Mouse (Mus musculus): ENCODE results near the gene Tbx3. TPM values are rescaled to one million over a fixed set of nuclear protein-coding genes. Genes with fewer than 3 reads are reported as not detected.

Tbx3 gene
- total RNA-seq, 2 experiments from 2014 or later, result 179 to 231 TPM

DNA sequence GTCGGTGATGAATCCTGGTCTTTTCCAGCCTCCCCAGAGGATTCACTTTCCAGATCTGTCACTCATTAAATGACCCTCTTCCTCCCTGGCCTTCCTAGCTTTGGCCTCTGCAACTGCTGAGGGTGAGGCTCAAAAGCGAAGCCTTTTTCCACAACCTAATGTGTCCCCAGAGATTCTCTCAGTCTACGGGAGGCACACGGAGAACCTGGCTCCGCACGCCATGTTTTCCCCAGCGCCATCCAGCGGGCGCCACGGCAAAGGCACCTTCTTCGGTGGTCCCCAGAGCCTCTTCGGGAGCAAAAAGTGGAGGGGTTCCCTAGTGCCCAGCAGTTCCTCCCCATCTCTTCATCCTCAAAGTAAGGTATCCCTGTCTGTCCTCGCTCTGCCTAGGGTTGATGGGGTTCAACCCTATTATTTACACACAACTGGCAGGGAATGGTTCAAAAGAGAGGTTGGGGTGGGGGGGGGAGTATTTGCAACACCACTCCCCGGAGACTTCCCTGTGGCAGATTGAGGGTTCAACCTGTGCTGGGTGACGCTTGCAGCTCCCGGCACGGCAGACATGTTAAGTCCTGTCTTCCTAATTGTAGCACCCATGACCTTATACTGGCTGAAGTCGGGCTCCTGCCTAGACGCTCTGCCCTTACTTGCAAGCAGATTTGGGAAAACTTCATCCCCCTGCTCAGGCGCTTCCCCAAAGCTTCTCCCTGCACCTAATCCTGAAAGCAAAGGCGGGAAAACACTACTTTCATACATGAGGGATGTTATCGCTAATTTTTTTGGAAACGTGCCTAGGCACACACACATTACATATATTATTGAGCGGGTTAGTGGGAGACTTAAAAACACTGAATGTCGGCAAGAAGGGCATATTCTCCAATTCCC is 9.7 kb upstream of the Tbx3 start:
- no peak for DNase-seq (ENCODE audit: low spot score in 2 of 2)

DNA sequence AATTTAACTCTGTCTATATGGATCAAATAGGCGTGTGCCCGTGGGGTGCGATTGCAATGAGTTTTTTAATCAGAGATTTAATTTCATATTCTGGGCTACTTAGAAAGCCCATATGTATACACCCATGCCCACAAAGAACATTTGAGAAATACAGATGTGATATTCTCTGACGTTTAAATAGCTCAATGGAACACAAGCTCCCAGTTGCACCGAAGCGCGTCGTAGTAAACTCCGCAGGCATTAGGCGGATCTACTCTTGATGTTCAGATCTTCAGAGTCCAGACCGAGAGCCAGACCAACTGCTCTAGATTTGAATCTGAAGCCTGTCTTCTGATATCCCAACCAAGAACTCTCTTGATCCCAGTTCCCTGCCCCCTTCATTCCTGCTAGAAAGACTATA is 9.0 kb upstream of the Tbx3 start:
- DNase-seq (ENCODE audit: low spot score in 2 of 2), result no peak

DNA sequence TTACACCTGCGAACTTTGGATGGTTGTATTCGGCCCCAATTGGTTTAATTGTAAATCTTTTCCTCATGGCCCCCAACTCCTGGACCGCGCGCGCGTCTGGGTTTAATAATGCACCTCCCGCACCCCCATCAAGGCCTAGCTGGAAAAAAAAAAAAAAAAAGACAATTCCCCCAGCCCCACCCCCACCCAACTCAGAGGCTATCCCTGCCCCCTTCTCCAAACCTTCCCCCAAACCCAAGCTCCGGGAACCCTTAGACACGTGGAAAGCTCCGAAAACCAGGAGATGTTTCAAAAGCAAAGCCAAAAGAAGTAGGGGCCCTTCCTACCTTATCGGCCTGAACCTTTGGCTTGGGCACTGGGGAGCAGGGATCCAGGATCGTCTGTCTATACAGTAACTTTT is 8.1 kb upstream of the Tbx3 start:
- DNase-seq (ENCODE audit: low spot score in 2 of 2), result no peak

DNA sequence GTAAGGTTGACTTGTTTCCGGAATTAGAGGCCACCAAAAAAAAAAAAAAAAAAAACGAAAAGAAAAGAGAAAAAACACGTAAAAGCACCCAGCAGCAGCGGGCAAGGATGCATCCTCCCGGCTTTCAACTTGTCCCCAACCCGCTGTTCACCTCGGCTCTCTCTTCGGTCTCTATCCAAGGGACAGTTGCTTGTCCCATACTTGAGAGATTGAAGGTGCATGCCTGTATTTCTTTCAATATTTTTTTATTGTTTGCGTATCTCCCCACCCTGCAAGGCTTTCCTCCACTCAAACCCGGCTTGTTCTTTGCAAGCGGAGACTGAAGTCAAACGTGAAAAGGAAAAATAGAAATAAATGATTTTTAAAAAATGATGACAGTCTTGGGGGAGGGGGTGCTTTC is 7.7 kb upstream of the Tbx3 start:
- DNase-seq (ENCODE audit: low spot score in 2 of 2), result no peak

DNA sequence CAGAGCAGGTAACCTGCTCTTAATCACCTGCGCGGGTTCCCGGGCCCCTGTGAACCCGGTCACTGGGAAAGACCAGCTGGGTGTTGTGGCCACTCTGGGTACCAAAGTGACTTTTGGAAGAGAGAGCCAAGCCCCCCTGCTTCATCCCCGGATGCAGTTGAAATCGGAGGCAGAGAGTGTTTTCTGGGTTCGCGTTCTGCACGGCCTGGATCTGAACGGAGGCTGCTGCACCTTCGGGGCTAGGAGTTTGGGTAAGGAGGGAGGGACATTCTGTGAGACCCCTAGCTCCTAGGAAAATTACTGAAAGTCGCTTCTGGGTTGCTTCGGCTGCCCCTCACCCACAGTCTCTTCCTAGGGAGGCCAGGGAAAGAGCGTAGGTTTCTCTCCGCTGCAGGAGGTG is 7.2 kb upstream of the Tbx3 start:
- no peak for DNase-seq (ENCODE audit: low spot score in 2 of 2)

DNA sequence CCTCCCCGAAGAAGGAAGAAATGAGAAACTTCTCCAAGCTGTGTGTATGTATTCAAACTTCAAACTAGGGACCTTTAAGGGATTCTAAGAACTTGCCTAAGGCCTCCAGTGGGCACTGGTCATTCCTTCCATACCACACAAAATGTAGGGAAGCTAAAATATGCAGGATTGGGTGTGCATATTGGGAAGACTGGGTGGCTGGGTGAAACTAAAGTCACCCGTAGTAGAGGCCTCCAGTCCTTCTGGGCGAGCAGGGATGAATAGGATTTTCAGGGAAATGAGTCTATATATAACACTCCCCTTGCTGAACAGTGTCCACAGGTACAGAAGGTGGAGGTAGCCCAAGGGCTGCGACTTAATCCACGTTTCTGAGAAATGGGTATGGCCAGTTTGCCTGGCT is 6.7 kb upstream of the Tbx3 start:
- no peak for DNase-seq (ENCODE audit: low spot score in 2 of 2)

DNA sequence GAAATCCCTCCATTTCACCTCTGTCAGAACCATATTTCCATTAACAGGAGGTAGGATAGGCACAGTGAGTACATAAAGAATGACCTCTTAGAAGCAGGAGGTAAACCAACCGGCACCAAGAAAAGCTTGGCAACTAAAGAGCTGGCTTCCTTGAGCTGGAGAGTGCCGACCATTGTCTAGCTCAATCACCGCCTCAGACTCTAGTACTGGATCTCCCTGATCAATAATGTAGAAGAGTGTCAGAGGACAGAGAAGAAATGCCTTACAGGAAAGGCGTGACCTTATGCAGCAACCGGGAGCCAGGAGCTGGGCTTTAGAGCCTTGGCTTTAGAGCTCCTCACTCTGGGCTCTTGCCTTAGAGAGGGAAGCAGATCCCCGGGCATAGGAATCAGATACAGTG is 4.7 kb upstream of the Tbx3 start:
- no peak for DNase-seq (ENCODE audit: low spot score in 2 of 2)

DNA sequence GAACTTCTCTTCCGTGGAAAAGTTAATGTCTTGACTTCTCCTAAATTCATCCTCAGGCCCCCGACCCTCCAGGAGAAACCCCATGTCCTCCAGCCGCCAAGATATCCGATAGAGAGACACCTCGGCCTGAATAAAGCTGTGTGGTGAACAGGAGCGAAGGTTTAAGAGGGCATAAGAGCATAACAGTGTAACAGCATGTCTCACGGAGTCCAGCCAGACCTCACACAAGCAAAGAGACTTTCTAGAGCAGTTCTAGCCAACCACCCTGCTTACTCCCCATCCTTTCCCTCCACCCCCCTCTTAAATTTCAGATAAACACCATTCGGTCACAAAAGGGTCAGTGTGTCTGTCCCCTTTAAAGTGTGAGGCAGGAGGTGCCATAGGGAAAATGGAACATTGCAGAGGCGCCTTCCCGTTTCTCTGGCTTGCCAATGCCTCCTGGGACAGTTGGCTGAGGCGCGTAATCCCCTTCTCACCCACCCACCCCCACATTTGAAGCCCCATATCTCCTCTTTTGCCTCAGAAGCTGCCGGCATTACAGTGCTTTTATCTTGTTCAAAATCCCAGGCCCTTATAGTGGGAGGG is 3.0 kb upstream of the Tbx3 start:
- no peak for DNase-seq (ENCODE audit: low spot score in 2 of 2)

DNA sequence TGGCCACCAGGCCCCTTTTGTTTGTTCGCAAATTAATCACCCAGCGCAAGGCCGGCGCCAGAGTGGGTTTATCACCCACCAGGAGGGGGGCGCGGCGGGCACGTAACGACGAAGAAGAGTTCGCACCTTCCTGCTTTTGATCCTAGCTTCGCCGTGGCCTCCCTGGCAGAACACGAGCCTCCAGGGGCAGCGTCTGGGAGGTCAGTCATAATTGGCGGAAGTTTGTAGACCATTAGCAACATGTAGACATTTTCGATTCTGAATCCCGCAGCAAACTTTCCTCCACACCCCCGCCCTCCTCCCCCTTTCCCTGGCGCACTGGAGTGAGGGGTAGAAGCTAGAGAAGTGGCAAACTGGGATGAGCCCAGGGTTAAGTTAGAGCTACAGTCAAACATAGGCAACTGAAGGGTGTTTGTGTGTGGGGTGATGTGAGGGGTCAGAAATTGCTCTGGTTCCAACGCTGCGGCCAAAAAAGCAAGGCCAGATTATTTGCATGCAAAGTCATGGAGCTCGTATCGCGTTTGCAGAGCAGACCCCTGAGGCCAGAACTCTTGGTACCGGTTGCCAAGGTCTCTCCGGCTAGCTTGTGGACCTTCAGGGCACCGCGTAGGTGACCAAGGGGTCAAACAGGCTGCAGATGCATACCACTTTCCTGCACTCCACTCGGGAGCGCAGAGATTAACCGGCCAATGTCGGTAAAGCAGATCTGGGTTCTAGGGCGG is 2.1 kb upstream of the Tbx3 start:
- no peak for DNase-seq (ENCODE audit: low spot score in 2 of 2)

DNA sequence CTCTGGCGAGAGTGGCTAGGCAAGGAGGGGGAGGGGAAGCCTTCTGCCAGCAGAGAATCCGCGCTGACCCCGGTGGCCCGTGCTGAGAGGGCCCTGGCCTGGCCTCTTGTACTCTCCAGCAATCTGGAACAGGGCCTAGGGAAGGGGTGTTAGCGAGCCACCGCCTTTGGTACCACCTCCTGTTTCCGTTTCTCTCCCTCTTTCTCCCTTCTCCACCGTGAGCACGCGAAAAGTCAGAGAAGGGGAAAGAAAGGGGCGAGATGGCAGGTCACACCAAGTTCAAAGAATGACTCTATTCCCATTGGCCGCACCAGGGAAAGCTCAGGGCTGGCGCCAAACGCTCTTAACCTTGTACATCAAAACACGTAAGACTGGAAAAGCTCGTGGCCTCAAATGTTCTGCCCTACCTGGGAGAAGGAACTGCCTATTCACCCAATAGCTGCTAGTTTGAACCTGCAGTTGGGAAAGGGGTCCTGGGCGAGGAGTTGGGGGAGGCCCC is 1.5 kb upstream of the Tbx3 start:
- DNase-seq (ENCODE audit: low spot score in 2 of 2), result no peak

DNA sequence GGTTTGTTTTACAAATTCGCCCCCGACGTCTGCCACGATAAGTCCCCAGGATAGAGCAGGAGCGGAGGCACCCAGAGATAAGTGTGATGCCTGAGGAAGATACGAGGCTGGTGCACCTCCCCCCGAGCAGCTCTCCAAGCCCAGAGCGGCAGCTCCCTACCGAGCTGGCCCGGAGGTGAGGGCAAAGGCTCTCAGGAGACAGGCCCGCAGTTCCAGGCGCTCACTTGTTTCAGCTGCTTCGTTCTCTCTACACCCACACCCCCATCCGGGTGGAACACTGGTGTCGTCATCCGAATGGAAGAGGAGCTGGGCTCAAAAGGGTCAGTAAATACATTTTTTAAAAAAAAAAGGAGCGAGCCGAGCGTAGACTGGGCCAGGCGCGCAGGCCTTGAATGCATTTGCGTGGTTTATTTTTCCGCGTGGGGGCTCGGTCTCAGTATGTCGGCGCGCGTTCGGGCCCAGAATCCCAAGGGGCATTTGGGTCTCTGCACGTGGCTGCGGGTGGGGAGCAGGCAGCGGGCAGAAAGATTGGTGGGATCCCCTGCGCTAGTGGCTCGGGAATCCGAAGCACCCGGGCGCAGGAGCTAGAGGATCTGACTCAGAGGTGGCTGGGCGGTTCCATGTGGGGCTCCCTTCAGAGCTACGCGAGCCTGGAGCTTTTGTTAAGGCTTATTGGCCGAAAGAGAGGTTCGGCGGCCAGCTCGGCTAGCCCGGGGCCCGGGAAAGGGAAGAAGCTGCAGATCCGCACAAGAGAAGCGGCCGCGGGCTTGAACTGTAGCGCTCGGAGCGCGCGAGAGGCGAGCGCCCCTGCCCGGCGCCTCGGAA is 516 bp upstream of the Tbx3 start:
- DNase-seq (ENCODE audit: low spot score in 2 of 2), result no peak

DNA sequence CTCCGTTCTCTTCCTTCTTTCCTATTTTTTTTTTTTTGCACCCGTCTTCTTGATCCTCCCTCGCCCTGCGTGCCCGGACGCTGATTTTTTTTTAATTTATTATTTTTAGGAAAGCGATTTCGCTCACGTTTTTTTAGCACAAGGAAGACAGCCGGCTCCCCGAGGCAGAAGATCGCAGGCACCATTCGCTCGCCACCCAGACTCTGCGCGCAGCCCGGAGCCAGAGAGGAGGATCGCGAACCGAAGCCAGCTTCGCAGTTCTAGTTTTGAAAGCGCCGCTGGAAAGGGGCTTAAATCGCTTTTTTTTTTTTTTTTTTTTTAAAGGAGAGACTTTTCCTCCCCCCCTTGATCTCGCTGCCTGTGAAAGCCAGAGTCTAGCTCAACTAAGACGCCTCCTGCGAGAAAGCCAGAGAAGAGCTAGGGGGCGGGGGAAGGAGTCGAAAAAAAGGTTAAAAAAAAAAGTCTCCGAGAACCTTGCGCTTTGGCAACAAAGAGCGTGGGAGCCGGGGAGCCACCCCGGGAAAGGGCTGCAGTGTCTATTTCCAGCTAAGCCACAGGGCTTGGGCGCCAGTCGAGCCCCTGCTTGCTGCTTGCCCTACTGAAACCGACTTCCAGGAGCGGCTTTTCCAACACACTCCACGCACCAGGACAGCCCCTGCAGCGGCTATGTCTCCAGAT is 794 bp downstream of the Tbx3 start:
- no peak for DNase-seq (ENCODE audit: low spot score in 2 of 2)

DNA sequence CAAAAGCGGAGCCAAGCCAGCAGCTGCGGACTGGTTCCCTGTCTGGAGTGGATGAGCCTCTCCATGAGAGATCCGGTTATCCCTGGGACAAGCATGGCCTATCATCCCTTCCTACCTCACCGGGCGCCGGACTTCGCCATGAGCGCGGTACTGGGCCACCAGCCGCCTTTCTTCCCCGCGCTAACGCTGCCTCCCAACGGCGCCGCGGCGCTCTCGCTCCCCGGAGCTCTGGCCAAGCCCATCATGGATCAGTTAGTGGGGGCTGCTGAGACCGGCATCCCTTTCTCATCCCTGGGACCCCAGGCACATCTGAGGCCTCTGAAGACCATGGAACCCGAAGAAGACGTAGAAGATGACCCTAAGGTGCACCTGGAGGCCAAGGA is 1.5 kb downstream of the Tbx3 start:
- DNase-seq (ENCODE audit: low spot score in 2 of 2), result no peak

DNA sequence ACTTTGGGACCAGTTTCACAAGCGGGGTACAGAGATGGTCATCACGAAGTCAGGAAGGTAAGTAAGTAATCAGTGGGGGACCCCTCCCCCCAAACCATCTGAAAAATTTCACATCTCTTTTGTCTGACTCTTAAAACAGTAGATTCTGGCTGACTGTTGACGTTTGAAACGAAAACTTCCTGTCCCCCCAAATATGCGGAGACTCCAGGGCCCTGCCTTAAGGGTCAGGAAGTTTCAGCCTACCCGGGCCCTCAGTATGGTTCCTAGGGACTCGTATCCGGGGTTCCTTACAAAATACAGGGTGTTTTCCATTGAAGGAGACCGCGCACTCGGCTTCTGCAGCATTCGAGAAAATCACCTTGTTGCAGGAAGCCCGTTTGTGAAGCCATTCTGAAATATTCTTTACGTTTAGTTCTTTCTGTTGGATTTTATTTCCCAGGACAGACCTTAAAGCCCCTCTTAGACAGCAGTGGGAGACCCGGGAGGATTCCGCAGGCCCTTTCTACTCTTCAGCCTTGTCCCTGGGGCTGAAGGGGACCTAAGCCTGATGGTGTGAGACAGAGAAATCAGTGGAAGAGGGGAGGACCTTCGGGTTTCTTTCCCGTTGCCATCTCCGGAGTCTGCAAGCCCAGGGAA is 2.0 kb downstream of the Tbx3 start:
- no peak for DNase-seq (ENCODE audit: low spot score in 2 of 2)

DNA sequence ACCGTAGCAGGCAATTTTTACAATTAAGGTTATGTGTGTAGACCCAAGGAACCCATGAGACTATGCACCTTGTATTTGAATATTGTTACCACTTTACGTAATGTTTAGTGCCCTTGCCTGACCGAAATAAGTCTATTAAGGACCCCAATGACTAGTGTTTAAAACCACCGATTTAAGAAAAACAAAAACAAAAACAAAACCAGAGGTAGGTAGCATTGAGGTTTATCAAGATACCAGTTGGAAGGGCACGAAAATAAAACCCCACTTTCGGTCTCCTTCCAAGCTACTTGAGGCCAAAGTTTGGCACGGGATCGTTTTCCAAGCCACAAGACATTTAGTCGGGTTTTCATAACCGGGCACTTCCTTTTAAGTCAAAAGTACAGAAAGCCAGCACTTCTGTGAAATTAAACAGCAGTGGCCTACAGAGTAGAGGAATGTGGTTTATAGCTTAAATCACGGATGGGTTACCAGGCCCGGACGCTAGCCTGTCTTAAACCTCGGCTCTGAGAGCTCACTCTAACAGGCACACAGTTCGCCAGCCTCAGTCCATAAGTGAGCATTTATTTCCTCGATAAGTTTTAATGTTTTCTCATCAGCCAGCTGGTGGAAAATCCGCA is 2.6 kb downstream of the Tbx3 start:
- DNase-seq (ENCODE audit: low spot score in 2 of 2), result no peak

DNA sequence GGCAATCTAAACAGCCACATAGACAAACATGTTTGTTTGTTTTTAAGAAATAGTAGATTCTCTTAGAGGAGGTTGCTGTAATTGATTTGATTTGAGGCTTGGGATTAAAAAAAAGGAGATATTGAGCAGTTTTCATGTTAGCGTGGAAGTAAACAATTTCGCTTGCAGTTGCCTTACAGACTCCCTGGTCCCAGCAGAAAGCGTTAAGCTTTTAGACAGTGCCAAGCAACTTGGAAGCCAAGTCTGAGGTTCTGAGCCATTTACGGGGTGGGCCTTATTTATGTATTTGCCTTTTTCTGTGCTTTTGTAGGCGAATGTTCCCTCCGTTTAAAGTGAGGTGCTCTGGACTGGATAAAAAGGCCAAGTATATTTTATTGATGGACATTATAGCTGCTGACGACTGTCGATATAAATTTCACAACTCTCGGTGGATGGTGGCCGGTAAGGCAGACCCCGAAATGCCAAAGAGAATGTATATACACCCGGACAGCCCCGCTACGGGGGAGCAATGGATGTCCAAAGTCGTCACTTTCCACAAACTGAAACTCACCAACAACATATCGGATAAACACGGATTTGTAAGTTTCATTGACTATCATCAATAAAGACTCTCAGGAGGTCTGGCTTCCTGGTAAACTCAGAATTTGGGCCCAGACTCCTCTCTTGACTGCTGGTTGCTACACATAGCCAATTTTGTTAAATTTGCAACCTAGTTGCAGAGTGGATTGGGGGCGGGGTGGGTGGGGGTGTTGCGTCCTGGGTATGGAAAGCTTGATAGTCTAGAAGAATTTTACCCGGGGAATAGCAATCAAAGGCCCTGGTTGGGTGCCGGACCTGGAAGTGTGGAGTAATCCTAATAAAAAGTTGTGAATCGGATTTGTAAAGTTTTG is 3.5 kb downstream of the Tbx3 start:
- no peak for DNase-seq (ENCODE audit: low spot score in 2 of 2)

DNA sequence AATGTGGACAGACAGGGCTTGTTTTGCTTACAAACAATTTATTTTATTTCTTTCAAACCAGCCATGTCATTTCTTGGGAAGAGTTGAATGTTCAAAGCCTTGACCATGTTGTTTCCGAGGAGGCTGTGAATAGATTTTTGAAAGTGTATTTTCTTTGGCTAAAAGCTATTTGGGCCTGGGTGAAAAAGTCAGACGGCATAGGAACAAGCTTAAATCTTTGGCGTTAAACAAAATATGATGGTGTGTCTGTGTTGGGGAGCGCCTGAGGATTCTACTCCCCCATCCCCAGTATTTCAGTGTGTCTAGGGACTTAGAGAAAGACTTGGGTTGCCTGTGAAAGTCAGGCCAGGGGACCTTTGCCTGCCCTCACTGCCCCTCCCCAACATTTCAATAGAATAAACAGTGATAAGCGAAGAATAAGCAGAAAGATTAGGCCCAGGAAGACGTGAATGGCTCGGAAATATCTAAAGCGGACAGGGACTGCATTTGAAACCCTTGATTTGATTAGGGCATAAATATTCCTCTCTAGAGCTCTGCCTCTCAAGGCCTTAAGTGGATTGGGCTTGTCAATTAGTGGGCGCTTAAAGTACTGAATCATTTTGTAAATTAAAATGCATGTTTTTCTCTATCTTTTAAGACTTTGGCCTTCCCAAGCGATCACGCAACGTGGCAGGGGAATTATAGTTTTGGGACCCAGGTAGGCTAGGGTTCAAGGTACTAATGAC is 4.3 kb downstream of the Tbx3 start:
- DNase-seq (ENCODE audit: low spot score in 2 of 2), result no peak

DNA sequence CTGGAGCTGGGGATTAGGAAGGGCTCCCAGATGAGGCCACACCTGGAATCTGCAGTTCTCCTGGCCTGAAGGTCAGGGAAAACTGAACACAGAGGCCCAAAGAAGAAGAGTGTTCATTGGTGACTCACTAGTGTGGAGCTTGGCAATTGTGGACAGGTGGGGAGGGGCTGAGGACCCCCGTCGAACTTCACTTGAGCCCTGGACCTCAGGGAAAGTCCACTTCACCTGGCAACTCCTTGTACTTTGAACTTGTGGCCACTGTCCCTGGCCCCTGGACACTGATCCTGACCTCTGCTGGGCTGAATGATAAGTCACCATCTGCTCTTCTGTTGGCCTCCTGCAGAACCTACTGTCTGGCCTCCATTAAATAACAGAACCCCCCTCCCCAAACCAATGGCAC is 5.8 kb downstream of the Tbx3 start:
- no peak for DNase-seq (ENCODE audit: low spot score in 2 of 2)
